Mouse (Mus musculus): ENCODE data around the gene Atp12a. TPM values are rescaled to one million over a fixed set of nuclear protein-coding genes. Genes with fewer than 3 reads are reported as not detected.

Atp12a gene
- polyA plus RNA-seq (2012; ENCODE audit: low replicate concordance) = not detected in 2 replicates

DNA sequence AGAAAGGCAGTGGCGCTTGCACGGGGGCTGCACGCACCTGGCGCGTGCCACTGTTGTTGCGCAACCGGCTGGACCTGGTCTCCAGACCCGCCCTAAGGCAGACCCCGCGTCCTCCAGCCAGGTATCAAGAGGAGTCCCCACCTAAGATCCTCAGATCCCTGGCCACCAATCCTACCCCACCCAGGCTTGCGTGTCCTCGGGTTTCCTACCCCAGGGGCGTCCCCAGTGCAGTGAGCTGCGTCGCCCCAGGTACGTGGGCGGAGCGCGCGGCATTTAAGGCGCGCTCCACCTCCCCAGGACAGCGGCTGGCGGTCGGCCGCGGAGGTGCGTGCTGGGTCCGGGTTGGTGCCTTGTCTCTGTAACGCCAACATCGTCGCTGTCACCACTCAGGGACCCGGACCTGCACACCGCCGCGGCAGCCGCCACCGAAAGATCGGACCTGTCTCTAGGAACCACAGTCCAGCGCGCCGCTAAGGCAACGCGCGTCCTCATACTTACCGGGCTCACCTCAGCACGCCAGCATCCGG lies at the start of gene Atp12a:
Gene Atp12a (plus strand): TSS at position 358 of the 527 bp plus-strand sequence.

GRCm38 (mm10) chr14:56402311-56403071 lies 37.6 kb downstream of the Atp12a start, which contains the start of gene Rnf17:
Gene Rnf17, plus strand, starts transcription at chr14:56402581.

Other genes starting within 250 kb of the Atp12a start
- not detected in 2 replicates for gene Gzme, start 244.4 kb upstream of the Atp12a start, polyA plus RNA-seq (2012; ENCODE audit: low replicate concordance)
- not detected in 2 replicates for gene Gzmd, start 232.5 kb upstream of the Atp12a start, polyA plus RNA-seq (2012; ENCODE audit: low replicate concordance)
- not detected in 2 replicates for gene Gzmg, start 205.5 kb upstream of the Atp12a start, polyA plus RNA-seq (2012; ENCODE audit: low replicate concordance)
- not detected in 2 replicates for gene Gzmn, start 190.5 kb upstream of the Atp12a start, polyA plus RNA-seq (2012; ENCODE audit: low replicate concordance)
- gene Gzmf, start 153.7 kb upstream of the Atp12a start, polyA plus RNA-seq (2012; ENCODE audit: low replicate concordance) = not detected in 2 replicates
- not detected in 2 replicates for gene Gzmc, start 130.4 kb upstream of the Atp12a start, polyA plus RNA-seq (2012; ENCODE audit: low replicate concordance)
- 1.8 and 3.8 TPM in 2 replicates for gene Gzmb, start 102.8 kb upstream of the Atp12a start, polyA plus RNA-seq (2012; ENCODE audit: low replicate concordance)
- gene Rnf17, start 37.5 kb downstream of the Atp12a start, polyA plus RNA-seq (2012; ENCODE audit: low replicate concordance) = 0.21 TPM in 1 of 2 replicates, not detected in the other
- 1.0 and 1.6 TPM in 2 replicates for gene Cenpj, start 210.4 kb downstream of the Atp12a start, polyA plus RNA-seq (2012; ENCODE audit: low replicate concordance)
- gene Parp4, start 210.6 kb downstream of the Atp12a start, polyA plus RNA-seq (2012; ENCODE audit: low replicate concordance) = 6.4 and 9.3 TPM in 2 replicates

All from hematopoietic multipotent progenitor cell, adult 10-12 weeks (in vitro differentiated cells).